In the genomic region with DNA sequence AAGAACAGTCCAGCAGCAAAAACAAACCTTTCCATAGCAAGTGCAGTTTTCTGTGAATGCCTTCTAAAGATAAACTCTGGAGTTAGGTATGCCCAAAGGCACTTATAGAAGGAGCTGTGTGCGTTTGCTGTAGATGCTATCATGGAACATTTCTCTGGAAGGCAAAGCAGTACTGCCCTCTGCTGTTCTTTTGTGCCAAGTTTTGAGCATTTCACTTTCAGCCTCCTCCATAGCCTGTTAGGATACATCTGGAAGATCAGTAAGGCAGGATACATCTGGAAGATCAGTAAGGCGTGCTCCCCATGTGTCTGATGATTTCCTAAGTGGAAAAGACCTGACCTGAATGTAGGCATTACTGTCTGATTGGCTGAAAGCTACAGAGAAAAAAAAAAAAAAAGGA, we compare ENCODE assay signal across 10 mouse cellular contexts. TPM values are rescaled to one million over a fixed set of nuclear protein-coding genes. Genes with fewer than 3 reads are reported as not detected.
DNase-seq lines count a peak whose midpoint lies in the region; ATAC-seq and TF ChIP-seq lines count a peak whose summit lies in the region.
"Had no signal": no experiment of that assay in that cellular context is flagged by ENCODE, and none has a peak within 500 bp of the region (broad histone marks: within the 10 kb centered on the region; RNA-seq: fewer than 3 reads in every experiment).

No protein-coding gene starts in this region.

- DNase-seq in forebrain, postnatal 0 days: peak; percentile 48
- DNase-seq in midbrain, postnatal 0 days (ENCODE audit: low spot score): peak; percentile 75
- DNase-seq in c-Kit-negative CD71-positive TER-119-positive erythroid progenitor cells, embryonic 14.5 days (ENCODE audit: low read depth, low spot score): peak; percentile 17
- DNase-seq in kidney, postnatal 0 days (ENCODE audit: low spot score): peak; percentile 89
- DNase-seq in right cerebral cortex, postnatal 10 days (ENCODE audit: low spot score in 2 of 2): peak; percentile 56 to 65

- H3K4me3 ChIP-seq in forebrain, postnatal 0 days (ENCODE audit: low read depth, low read length): no peak overlapping the region
- no peak overlapping the region for H3K4me3 ChIP-seq in forebrain, embryonic 16.5 days (replicated peaks; ENCODE audit: low read length)
- no peak overlapping the region for H3K4me3 ChIP-seq in midbrain, postnatal 0 days (ENCODE audit: low read depth, low read length)
- H3K4me3 ChIP-seq in midbrain, embryonic 13.5 days (replicated peaks): no peak overlapping the region
- no peak overlapping the region for H3K4me3 ChIP-seq in kidney, postnatal 0 days (replicated peaks; ENCODE audit: low read depth, low read length)
- no peak overlapping the region for H3K4me3 ChIP-seq in forebrain, embryonic 12.5 days (replicated peaks)
- H3K4me3 ChIP-seq: hindbrain, embryonic 15.5 days had no signal

- no peak overlapping the region for H3K4me2 ChIP-seq in forebrain, postnatal 0 days (ENCODE audit: low read depth)
- no peak overlapping the region for H3K4me2 ChIP-seq in forebrain, embryonic 16.5 days (ENCODE audit: low read length)
- no peak overlapping the region for H3K4me2 ChIP-seq in midbrain, postnatal 0 days (ENCODE audit: low read depth, low read length, poor library complexity, severe bottlenecking)
- H3K4me2 ChIP-seq in midbrain, embryonic 13.5 days (replicated peaks): no peak overlapping the region
- no peak overlapping the region for H3K4me2 ChIP-seq in kidney, postnatal 0 days (ENCODE audit: low read length)
- H3K4me2 ChIP-seq in forebrain, embryonic 12.5 days: no peak overlapping the region
- H3K4me2 ChIP-seq: hindbrain, embryonic 15.5 days had no signal

- H3K9me3 ChIP-seq in forebrain, postnatal 0 days (ENCODE audit: low read length): no peaks in the 10 kb centered on the region
- no peaks in the 10 kb centered on the region for H3K9me3 ChIP-seq in forebrain, embryonic 16.5 days (ENCODE audit: control insufficient read depth, low read length)
- no peaks in the 10 kb centered on the region for H3K9me3 ChIP-seq in midbrain, postnatal 0 days (ENCODE audit: low read length)
- no peaks in the 10 kb centered on the region for H3K9me3 ChIP-seq in midbrain, embryonic 13.5 days
- H3K9me3 ChIP-seq in kidney, postnatal 0 days (replicated peaks; ENCODE audit: low read length): no peaks in the 10 kb centered on the region
- no peaks in the 10 kb centered on the region for H3K9me3 ChIP-seq in forebrain, embryonic 12.5 days
- H3K9me3 ChIP-seq: hindbrain, embryonic 15.5 days had no signal

- no peaks in the 10 kb centered on the region for H3K27me3 ChIP-seq in forebrain, postnatal 0 days (ENCODE audit: insufficient read depth, low read length)
- H3K27me3 ChIP-seq in forebrain, embryonic 16.5 days (replicated peaks; ENCODE audit: control insufficient read depth, insufficient read depth, low read length): no peaks in the 10 kb centered on the region
- H3K27me3 ChIP-seq in midbrain, postnatal 0 days (ENCODE audit: insufficient read depth, low read length): no peaks in the 10 kb centered on the region
- no peaks in the 10 kb centered on the region for H3K27me3 ChIP-seq in midbrain, embryonic 13.5 days
- no peaks in the 10 kb centered on the region for H3K27me3 ChIP-seq in kidney, postnatal 0 days (ENCODE audit: insufficient read depth, low read length)
- peaks cover 3% of the 10 kb centered on the region; the same call in 1 of the 2 replicates for H3K27me3 ChIP-seq in forebrain, embryonic 12.5 days
- H3K27me3 ChIP-seq: hindbrain, embryonic 15.5 days had no signal

- WGBS in forebrain, postnatal 0 days: 26% methylated on average over 2 of the region's 2 CpGs
- WGBS in forebrain, embryonic 16.5 days: 28% methylated on average over 2 of the region's 2 CpGs
- 21% methylated on average over 2 of the region's 2 CpGs for WGBS in midbrain, postnatal 0 days
- 23% methylated on average over 2 of the region's 2 CpGs for WGBS in midbrain, embryonic 13.5 days
- 9% methylated on average over 2 of the region's 2 CpGs for WGBS in kidney, postnatal 0 days
- 26% methylated on average over 2 of the region's 2 CpGs for WGBS in forebrain, embryonic 12.5 days

- no peak overlapping the region for H3K27ac ChIP-seq in forebrain, postnatal 0 days (ENCODE audit: low read depth, low read length)
- H3K27ac ChIP-seq in forebrain, embryonic 16.5 days (ENCODE audit: low read length): no peak overlapping the region
- H3K27ac ChIP-seq in midbrain, postnatal 0 days (ENCODE audit: low read depth, low read length): no peak overlapping the region
- H3K27ac ChIP-seq in midbrain, embryonic 13.5 days: no peak overlapping the region
- H3K27ac ChIP-seq in kidney, postnatal 0 days: no peak overlapping the region
- no peak overlapping the region for H3K27ac ChIP-seq in forebrain, embryonic 12.5 days
- H3K27ac ChIP-seq: hindbrain, embryonic 15.5 days had no signal

- TF ChIP-seq CTCF in forebrain, postnatal 0 days (IDR thresholded peaks at IDR 0.05; ENCODE audit: low read depth): peak; percentile 73
- TF ChIP-seq CTCF in midbrain, postnatal 0 days (IDR thresholded peaks at IDR 0.05): peak; percentile 79
- TF ChIP-seq CTCF in kidney, postnatal 0 days (IDR thresholded peaks at IDR 0.05; ENCODE audit: low read depth): peak; percentile 89

- no peak overlapping the region for H3K9ac ChIP-seq in forebrain, postnatal 0 days
- H3K9ac ChIP-seq in forebrain, embryonic 16.5 days (replicated peaks; ENCODE audit: low read depth, low read length): no peak overlapping the region
- H3K9ac ChIP-seq in midbrain, postnatal 0 days (replicated peaks; ENCODE audit: low read length, poor library complexity, severe bottlenecking): no peak overlapping the region
- H3K9ac ChIP-seq in midbrain, embryonic 13.5 days (replicated peaks): no peak overlapping the region
- no peak overlapping the region for H3K9ac ChIP-seq in kidney, postnatal 0 days (ENCODE audit: low read depth, low read length)
- no peak overlapping the region for H3K9ac ChIP-seq in forebrain, embryonic 12.5 days
- H3K9ac ChIP-seq: hindbrain, embryonic 15.5 days had no signal

- no peaks in the 10 kb centered on the region for H3K36me3 ChIP-seq in forebrain, postnatal 0 days (ENCODE audit: insufficient read depth)
- no peaks in the 10 kb centered on the region for H3K36me3 ChIP-seq in forebrain, embryonic 16.5 days (ENCODE audit: control insufficient read depth, insufficient read depth)
- H3K36me3 ChIP-seq in midbrain, postnatal 0 days (ENCODE audit: insufficient read depth, low read length): no peaks in the 10 kb centered on the region
- no peaks in the 10 kb centered on the region for H3K36me3 ChIP-seq in midbrain, embryonic 13.5 days
- H3K36me3 ChIP-seq in kidney, postnatal 0 days (ENCODE audit: insufficient read depth, low read length): no peaks in the 10 kb centered on the region
- H3K36me3 ChIP-seq in forebrain, embryonic 12.5 days (replicated peaks): no peaks in the 10 kb centered on the region
- H3K36me3 ChIP-seq: hindbrain, embryonic 15.5 days had no signal

- no peak for ATAC-seq in forebrain, postnatal 0 days
- ATAC-seq in forebrain, embryonic 16.5 days: no peak
- ATAC-seq in midbrain, postnatal 0 days (ENCODE audit: low FRiP score): no peak
- ATAC-seq in midbrain, embryonic 13.5 days: no peak
- no peak for ATAC-seq in kidney, postnatal 0 days (replicated peaks; ENCODE audit: low FRiP score, low read depth)
- no peak for ATAC-seq in forebrain, embryonic 12.5 days (ENCODE audit: low FRiP score)

- no peaks in the 10 kb centered on the region for H3K4me1 ChIP-seq in forebrain, postnatal 0 days (ENCODE audit: insufficient read depth)
- no peaks in the 10 kb centered on the region for H3K4me1 ChIP-seq in forebrain, embryonic 16.5 days (replicated peaks; ENCODE audit: control insufficient read depth, insufficient read depth, low read length)
- no peaks in the 10 kb centered on the region for H3K4me1 ChIP-seq in midbrain, postnatal 0 days (ENCODE audit: insufficient read depth, low read length)
- no peaks in the 10 kb centered on the region for H3K4me1 ChIP-seq in midbrain, embryonic 13.5 days (replicated peaks)
- no peaks in the 10 kb centered on the region for H3K4me1 ChIP-seq in kidney, postnatal 0 days (replicated peaks; ENCODE audit: insufficient read depth, low read length)
- H3K4me1 ChIP-seq in forebrain, embryonic 12.5 days: no peaks in the 10 kb centered on the region
- H3K4me1 ChIP-seq: hindbrain, embryonic 15.5 days had no signal

RNA-seq across cellular contexts. Expression of a gene that starts 11.5 kb away (rescaled TPM):
- 0.19 and 0.38 TPM in 2 replicates for total RNA-seq in forebrain, postnatal 0 days (2014; rRNA removed)
- polyA plus RNA-seq in forebrain, postnatal 0 days (2015; fragmentation: Nextera tagmentation; extraction: Ambion mirVana): 0.10 and 0.21 TPM in 2 replicates
- polyA plus RNA-seq in forebrain, embryonic 16.5 days (2015; fragmentation: Nextera tagmentation; extraction: Ambion mirVana): 0.16 TPM in 1 of 2 replicates, not detected in the other
- total RNA-seq in midbrain, postnatal 0 days (2014; rRNA removed): 0.09 and 0.16 TPM in 2 replicates
- polyA plus RNA-seq in midbrain, postnatal 0 days (2015; fragmentation: Nextera tagmentation; extraction: Ambion mirVana): 0.12 and 0.17 TPM in 2 replicates
- 0.15 and 0.22 TPM in 2 replicates for polyA plus RNA-seq in midbrain, embryonic 13.5 days (2015; fragmentation: Nextera tagmentation; extraction: Ambion mirVana)
- polyA plus RNA-seq in kidney, postnatal 0 days (2015; fragmentation: Nextera tagmentation; extraction: Ambion mirVana): 1.6 and 1.8 TPM in 2 replicates
- 0.08 and 0.10 TPM in 2 replicates for polyA plus RNA-seq in forebrain, embryonic 12.5 days (2016; fragmentation: Nextera tagmentation; extraction: Ambion mirVana)
- total RNA-seq: neutrophil, adult 5-6 weeks had no signal

RNA-seq across cellular contexts. Expression of a gene that starts 16.8 kb away (rescaled TPM):
- total RNA-seq in forebrain, postnatal 0 days (2014; rRNA removed): not detected in 2 replicates
- 0.29 TPM in 1 of 2 replicates, not detected in the other for polyA plus RNA-seq in forebrain, postnatal 0 days (2015; fragmentation: Nextera tagmentation; extraction: Ambion mirVana)
- polyA plus RNA-seq in forebrain, embryonic 16.5 days (2015; fragmentation: Nextera tagmentation; extraction: Ambion mirVana): not detected in 2 replicates
- 0.99 TPM in 1 of 2 replicates, not detected in the other for total RNA-seq in midbrain, postnatal 0 days (2014; rRNA removed)
- polyA plus RNA-seq in midbrain, postnatal 0 days (2015; fragmentation: Nextera tagmentation; extraction: Ambion mirVana): 0.59 TPM in 1 of 2 replicates, not detected in the other
- not detected in 2 replicates for polyA plus RNA-seq in midbrain, embryonic 13.5 days (2015; fragmentation: Nextera tagmentation; extraction: Ambion mirVana)
- 0.28 and 0.36 TPM in 2 replicates for polyA plus RNA-seq in kidney, postnatal 0 days (2015; fragmentation: Nextera tagmentation; extraction: Ambion mirVana)
- not detected in 2 replicates for polyA plus RNA-seq in forebrain, embryonic 12.5 days (2016; fragmentation: Nextera tagmentation; extraction: Ambion mirVana)
- total RNA-seq: neutrophil, adult 5-6 weeks had no signal
- polyA plus RNA-seq: hindbrain, embryonic 15.5 days had no signal

RNA-seq across cellular contexts. Expression of a gene that starts 38.3 kb away (rescaled TPM):
- total RNA-seq in forebrain, postnatal 0 days (2014; rRNA removed): 4.8 and 6.6 TPM in 2 replicates
- polyA plus RNA-seq in forebrain, postnatal 0 days (2015; fragmentation: Nextera tagmentation; extraction: Ambion mirVana): 6.0 and 6.5 TPM in 2 replicates
- polyA plus RNA-seq in forebrain, embryonic 16.5 days (2015; fragmentation: Nextera tagmentation; extraction: Ambion mirVana): 3.3 and 4.5 TPM in 2 replicates
- 4.0 and 4.8 TPM in 2 replicates for total RNA-seq in midbrain, postnatal 0 days (2014; rRNA removed)
- polyA plus RNA-seq in midbrain, postnatal 0 days (2015; fragmentation: Nextera tagmentation; extraction: Ambion mirVana): 5.5 and 6.6 TPM in 2 replicates
- 1.3 and 2.6 TPM in 2 replicates for polyA plus RNA-seq in midbrain, embryonic 13.5 days (2015; fragmentation: Nextera tagmentation; extraction: Ambion mirVana)
- polyA plus RNA-seq in kidney, postnatal 0 days (2015; fragmentation: Nextera tagmentation; extraction: Ambion mirVana): 20.5 and 20.6 TPM in 2 replicates
- 4.4 and 5.0 TPM in 2 replicates for polyA plus RNA-seq in forebrain, embryonic 12.5 days (2016; fragmentation: Nextera tagmentation; extraction: Ambion mirVana)

Comparison
In these comparisons a context has a peak if more than half of its experiments do, and no peak if none do; other contexts are left out.
1. DNase-seq: peak in every context shown above with its lines; median percentile 89 in kidney, postnatal 0 days; 75 in midbrain, postnatal 0 days; 60 in right cerebral cortex, postnatal 10 days; 48 in forebrain, postnatal 0 days; 17 in c-Kit-negative CD71-positive TER-119-positive erythroid progenitor cells, embryonic 14.5 days.